Mouse (Mus musculus) neural tube, embryonic 11.5 days (tissue): Measurements from ENCODE around the gene Ldlr. TPM values are rescaled to one million over a fixed set of nuclear protein-coding genes. Genes with fewer than 3 reads are reported as not detected.

Experiments
- ATAC-seq: fragments of 200-750 bp; cut with Nextera tagmentation; 2 replicates; pipeline ENCODE4 v1.8.0; 2017; ENCODE audit warnings: moderate number of reproducible peaks, mild to moderate bottlenecking, moderate TSS enrichment, moderate library complexity; ENCODE audit not compliant: insufficient read depth, low FRiP score, low TSS enrichment
- DNase-seq: peaks from one replicate; pipeline ENCODE4 v3.0.0-alpha.2; 2015; ENCODE audit warnings: low spot score
- H3K27ac ChIP-seq: fragments of 300-500 bp; sonication (generic); 2 replicates; pipeline ENCODE4 v1.5.1; 2014; ENCODE audit warnings: low read depth, mild to moderate bottlenecking, low read length
- H3K27me3 ChIP-seq: fragments of 300-500 bp; sonication (generic); 2 replicates; pipeline ENCODE4 v1.6.1; 2014; ENCODE audit warnings: mild to moderate bottlenecking, low read length, mixed read lengths; ENCODE audit not compliant: control insufficient read depth, insufficient read depth
- H3K36me3 ChIP-seq: fragments of 300-500 bp; sonication (generic); 2 replicates; pipeline ENCODE4 v1.6.1; 2014; ENCODE audit warnings: mild to moderate bottlenecking, low read length, moderate library complexity, mixed read lengths; ENCODE audit not compliant: control insufficient read depth, insufficient read depth
- H3K4me1 ChIP-seq: fragments of 300-500 bp; sonication (generic); 2 replicates; pipeline ENCODE4 v1.6.1; 2014; ENCODE audit warnings: low read length, mixed read lengths; ENCODE audit not compliant: control insufficient read depth, insufficient read depth
- H3K4me2 ChIP-seq: fragments of 300-500 bp; sonication (generic); 2 replicates; pipeline ENCODE4 v1.6.1; 2014; ENCODE audit warnings: low read depth, mild to moderate bottlenecking, moderate library complexity
- H3K4me3 ChIP-seq: fragments of 300-500 bp; sonication (generic); 2 replicates; pipeline ENCODE4 v1.5.1; 2014; ENCODE audit warnings: low read depth, low read length
- H3K9ac ChIP-seq: fragments of 300-500 bp; sonication (generic); 2 replicates; pipeline ENCODE4 v1.6.1; 2014; ENCODE audit warnings: mild to moderate bottlenecking, low read length
- H3K9me3 ChIP-seq: fragments of 300-500 bp; sonication (generic); 2 replicates; pipeline ENCODE4 v1.6.1; 2016; ENCODE audit warnings: low read length; ENCODE audit not compliant: control insufficient read depth
- WGBS: fragments of 180-500 bp; shearing (Covaris S2); extraction: QIAGEN DNeasy Blood & Tissue Kit; methylation state at CpG from one replicate; pipeline ENCODE4 v1.1.7; 2014; 5-methylcytosine and 5-hydroxymethylcytosine counted together
- polyA plus RNA-seq: library from polyadenylated mRNA; unstranded; fragments of >200 nt; fragmentation: Nextera tagmentation; extraction: Ambion mirVana; gene quantifications from 2 replicates; pipeline ENCODE4 v1.2.1, GENCODE M21; 2014

Gene Ldlr
- polyA plus RNA-seq, 1 experiment from 2014 or later = 22.5 TPM

DNA sequence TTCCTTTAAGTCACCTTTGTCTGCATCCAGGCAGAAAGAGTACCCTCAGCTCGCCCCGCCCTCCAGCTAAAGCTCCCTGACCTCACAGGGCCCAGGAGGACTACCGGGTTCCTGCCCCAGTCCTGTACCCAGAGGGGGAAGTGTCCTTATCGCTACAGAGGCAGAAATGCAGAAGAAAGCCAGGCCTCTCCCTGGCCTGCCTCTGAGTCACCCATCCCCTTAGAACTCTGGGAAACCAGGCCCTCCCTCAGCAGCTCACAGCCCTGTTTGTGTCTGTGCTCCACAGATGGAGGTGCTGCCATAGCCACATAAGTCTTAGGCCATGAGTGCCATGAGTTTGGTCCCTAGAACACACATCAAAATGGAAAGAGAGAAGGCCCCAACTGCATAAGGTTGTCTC lies 8.0 kb upstream of the Ldlr start:
- Histone ChIP-seq H3K9ac (no peak overlapping the region), H3K9me3 (no peaks in the 10 kb centered on the region), H3K4me2 (no peak overlapping the region), H3K4me3 (no peak overlapping the region), H3K27ac (no peak overlapping the region), H3K36me3 (no peaks in the 10 kb centered on the region), H3K4me1 (no peaks in the 10 kb centered on the region), H3K27me3 (no peaks in the 10 kb centered on the region)
- ATAC-seq (no peak), DNase-seq (no peak)
- 75% methylated on average over 4 of the region's 4 CpGs for WGBS

DNA sequence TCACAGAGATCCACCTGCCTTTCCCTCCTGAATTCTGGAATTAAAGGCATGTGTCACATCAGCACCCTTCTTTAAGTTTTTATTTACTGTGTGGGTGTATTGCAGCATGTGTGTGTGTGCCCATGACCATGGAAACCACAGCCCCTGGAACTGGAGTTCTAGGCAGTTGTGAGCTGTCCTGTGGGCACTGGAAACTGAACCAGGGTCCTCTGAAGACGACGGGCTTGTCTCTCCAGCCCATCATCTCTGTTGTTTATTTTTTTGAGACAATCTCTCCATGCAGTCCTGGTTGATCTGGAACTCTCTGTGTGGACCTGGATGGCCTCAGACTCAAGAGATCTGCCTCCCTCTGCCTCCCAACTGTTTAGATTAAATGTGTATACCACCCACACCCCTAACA lies 6.3 kb upstream of the Ldlr start:
- H3K4me1 ChIP-seq = no peaks in the 10 kb centered on the region
- no peaks in the 10 kb centered on the region for H3K36me3 ChIP-seq
- H3K4me2 ChIP-seq = no peak overlapping the region
- H3K9me3 ChIP-seq = no peaks in the 10 kb centered on the region
- WGBS = 76% methylated on average over 2 of the region's 2 CpGs
- H3K9ac ChIP-seq = no peak overlapping the region
- no peak for ATAC-seq
- H3K4me3 ChIP-seq = no peak overlapping the region
- no peaks in the 10 kb centered on the region for H3K27me3 ChIP-seq
- no peak for DNase-seq
- H3K27ac ChIP-seq = no peak overlapping the region

DNA sequence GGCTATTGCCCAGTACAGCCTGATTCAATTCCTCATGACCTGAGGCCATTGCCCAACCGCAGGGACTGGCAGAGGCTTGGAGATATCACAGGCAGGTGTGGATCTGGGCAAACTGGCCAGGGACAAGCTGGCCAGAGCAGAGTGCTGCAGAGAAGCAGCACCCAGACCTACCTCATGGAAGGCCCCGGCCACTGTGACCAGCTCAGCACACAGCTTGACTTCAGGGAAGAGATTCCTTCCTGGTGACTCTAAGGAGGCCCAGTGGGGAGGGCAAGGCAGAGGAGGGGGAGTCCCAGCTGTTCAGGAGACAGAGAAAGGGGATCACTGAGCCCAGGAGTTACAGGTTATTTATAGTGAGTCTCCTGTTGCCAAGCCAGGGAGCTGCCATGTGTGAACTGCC lies 2.2 kb upstream of the Ldlr start:
- DNase-seq (no peak), ATAC-seq (no peak)
- Histone ChIP-seq H3K9me3 (no peaks in the 10 kb centered on the region), H3K36me3 (no peaks in the 10 kb centered on the region; the same call in 1 of the 2 replicates), H3K27me3 (no peaks in the 10 kb centered on the region), H3K27ac (no peak overlapping the region), H3K4me3 (no peak overlapping the region), H3K9ac (no peak overlapping the region), H3K4me2 (no peak overlapping the region), H3K4me1 (peaks cover 13% of the 10 kb centered on the region)
- 77% methylated on average over 2 of the region's 2 CpGs for WGBS

DNA sequence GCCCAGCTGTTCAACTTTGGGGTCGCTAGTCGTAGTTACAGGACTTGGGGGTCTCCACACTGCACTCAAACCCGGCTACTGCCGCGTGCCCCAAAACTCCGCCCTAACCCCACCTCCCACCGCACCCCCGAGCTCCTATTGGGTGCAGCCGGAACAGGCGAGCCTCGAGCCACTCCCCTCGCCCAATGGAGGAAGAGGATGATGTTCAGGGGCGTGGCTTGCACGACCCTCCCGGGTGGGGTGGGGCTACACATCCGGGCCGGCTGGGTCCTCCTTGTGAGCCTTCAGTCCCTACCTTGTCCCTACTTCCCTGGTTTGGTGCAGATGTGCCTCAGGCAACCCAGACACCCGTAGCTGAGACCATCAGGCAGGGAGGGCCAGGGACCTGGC lies 859 bp downstream of the Ldlr start:
- Histone ChIP-seq H3K27me3 (no peaks in the 10 kb centered on the region), H3K4me2 (peak overlapping the region; percentile 84), H3K4me3 (peak overlapping the region; percentile 74), H3K36me3 (peaks cover 8% of the 10 kb centered on the region), H3K4me1 (peaks cover 13% of the 10 kb centered on the region), H3K27ac (peak overlapping the region; percentile 94), H3K9me3 (no peaks in the 10 kb centered on the region), H3K9ac (peak overlapping the region; percentile 74)
- DNase-seq (peak; percentile 95), ATAC-seq (peak; percentile 96)
- WGBS = 0% methylated on average over 17 of the region's 18 CpGs

DNA sequence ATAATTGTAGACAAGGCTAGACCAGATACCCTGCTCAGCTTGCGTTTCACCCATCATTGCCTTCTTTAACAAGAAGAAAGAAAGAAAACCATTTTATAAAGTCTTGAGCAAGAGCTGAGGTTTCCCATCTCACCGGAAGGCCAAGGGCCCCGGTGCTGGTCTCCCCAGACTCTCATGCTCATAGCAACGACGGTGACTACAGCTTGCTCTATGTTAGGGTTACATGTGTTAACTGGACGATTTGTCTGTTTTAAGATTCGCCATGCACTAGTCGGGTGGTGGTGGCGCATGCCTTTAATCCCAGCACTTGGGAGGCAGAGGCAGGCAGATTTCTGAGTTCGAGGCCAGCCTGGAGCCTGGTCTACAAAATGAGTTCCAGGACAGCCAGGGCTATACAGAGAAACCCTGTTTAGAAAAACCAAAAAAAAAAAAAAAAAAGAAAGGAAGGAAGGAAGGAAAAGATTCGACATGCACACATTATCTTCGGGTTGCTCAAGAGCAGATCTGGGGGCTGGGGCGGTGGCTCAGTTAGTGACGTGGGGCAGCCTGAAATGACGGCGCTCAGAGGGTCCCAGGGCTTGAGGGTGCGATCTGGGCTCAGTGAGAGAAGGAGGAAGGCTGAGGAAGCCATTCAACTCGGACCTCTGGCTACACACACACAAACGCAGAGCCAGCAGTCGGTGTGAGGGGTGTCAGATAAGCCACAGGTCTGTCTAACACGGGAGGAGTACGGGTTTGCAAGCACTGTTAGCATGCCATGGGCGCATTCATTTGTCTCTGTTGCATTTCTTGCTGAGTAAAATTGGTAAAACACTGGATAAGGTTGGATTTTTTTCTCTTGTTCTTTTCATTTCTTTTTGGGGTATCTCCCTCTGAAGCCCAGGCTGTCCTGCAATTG lies 2.2 kb downstream of the Ldlr start:
- Histone ChIP-seq H3K27ac (no peak overlapping the region; the same call in 1 of the 2 replicates), H3K9me3 (no peaks in the 10 kb centered on the region), H3K27me3 (no peaks in the 10 kb centered on the region), H3K36me3 (peaks cover 11% of the 10 kb centered on the region), H3K4me1 (peaks cover 13% of the 10 kb centered on the region), H3K9ac (peak overlapping the region; percentile 22), H3K4me2 (peak overlapping the region; percentile 84), H3K4me3 (peak overlapping the region; percentile 74)
- no peak for ATAC-seq
- WGBS = 89% methylated on average over 23 of the region's 23 CpGs
- DNase-seq = no peak

DNA sequence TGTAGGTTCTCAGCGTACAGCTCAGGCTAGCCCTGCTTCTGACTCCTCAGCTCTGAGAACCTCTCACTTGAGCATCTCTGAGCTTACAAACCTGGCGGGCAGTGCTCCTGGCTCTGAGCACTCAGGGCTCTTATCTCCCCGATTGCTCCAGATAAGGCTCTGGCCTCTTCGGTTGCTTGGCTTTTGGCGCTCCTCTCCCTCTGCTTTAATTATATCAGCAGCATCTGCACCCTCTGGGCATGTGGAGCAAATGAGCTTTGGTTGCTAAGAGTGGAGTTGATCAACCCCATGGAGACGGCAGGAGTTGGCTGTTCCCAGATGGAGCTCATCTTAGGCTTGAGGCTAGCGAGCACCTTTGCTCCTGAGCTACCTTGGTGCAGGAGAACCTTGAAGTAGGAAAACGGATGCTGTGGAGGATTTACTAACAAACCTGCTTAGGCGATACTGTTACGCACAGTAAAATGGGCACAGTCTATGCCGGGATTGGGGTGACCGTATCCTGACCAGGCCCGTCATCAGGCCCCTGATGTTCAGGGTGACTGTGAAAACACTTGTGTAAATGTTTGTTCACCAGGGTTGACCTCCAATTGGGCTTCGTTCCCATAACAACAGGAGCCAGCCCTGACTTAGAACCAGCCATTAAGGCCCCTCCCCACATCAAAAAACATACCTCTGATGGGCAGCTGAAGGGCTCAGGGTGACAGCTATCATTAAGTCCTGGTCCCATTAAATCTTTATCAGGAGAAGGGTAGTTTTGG lies 3.1 kb downstream of the Ldlr start:
- no peak overlapping the region for H3K4me3 ChIP-seq

DNA sequence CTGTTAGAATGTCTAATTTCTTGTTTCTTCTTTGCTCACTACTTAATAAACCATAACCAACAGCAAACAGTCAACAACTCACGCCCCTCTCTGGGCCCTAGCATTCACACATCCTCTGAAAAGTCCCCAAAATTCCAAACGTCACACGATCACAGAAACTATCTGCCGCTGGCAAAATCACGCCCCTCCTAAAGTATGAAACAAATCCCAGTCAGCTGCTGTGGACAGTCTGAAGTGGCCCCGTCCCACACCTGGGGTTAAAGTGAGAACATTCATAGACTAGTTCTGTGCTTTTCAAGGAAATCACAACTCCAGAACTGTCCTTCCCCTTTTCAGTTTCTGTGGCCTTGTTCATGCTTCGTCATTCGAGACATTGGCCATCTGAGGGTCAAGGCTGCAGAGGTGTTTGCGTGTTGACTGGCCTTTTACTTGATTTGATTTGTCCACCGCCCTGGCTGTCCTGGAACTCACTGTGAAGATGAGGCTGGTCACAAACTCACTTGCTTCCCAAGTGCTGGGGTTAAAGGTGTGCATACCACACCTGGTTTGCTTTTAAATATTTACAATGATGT lies 5.1 kb downstream of the Ldlr start:
- H3K9me3 ChIP-seq = no peaks in the 10 kb centered on the region
- no peak overlapping the region for H3K4me2 ChIP-seq
- ATAC-seq = no peak
- H3K27ac ChIP-seq = no peak overlapping the region
- H3K27me3 ChIP-seq = no peaks in the 10 kb centered on the region
- no peak overlapping the region for H3K9ac ChIP-seq
- no peak overlapping the region for H3K4me3 ChIP-seq
- H3K4me1 ChIP-seq = peaks cover 13% of the 10 kb centered on the region
- DNase-seq = no peak
- WGBS = 92% methylated on average over 10 of the region's 10 CpGs
- H3K36me3 ChIP-seq = peaks cover 23% of the 10 kb centered on the region

More for the DNA sequence above, 3.1 kb downstream of the Ldlr start:
- no peak overlapping the region for H3K9ac ChIP-seq
- H3K27ac ChIP-seq = no peak overlapping the region
- peaks cover 11% of the 10 kb centered on the region for H3K36me3 ChIP-seq
- no peaks in the 10 kb centered on the region for H3K27me3 ChIP-seq
- 79% methylated on average over 14 of the region's 14 CpGs for WGBS
- ATAC-seq (no peak), DNase-seq (no peak)
- H3K9me3 ChIP-seq = no peaks in the 10 kb centered on the region
- peaks cover 13% of the 10 kb centered on the region for H3K4me1 ChIP-seq
- H3K4me2 ChIP-seq = peak overlapping the region; percentile 31; the same call in 1 of the 2 replicates

DNA sequence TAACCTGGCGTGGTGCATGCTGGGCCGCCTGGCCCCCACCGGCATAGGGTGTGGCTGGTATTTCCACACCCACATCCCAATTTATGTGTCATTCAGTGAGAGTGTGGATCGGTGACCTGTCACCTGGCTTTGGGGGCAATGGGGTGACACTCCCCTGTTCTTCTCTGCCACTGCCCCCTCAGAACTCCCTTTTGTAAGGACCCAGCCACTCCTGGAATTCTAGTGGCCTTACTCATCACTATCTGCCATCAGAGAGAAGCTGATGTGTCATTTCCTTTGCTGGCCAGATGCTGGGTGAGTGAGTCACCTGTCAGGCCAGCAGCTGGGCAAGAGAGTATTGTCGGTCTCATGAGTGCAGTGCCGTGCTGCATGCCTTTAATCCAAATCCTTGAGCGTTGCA lies 6.0 kb downstream of the Ldlr start:
- Histone ChIP-seq H3K9ac (no peak overlapping the region), H3K27ac (no peak overlapping the region), H3K4me1 (peaks cover 13% of the 10 kb centered on the region)

More for the DNA sequence above, 6.0 kb downstream of the Ldlr start:
- Histone ChIP-seq H3K4me2 (no peak overlapping the region), H3K27me3 (no peaks in the 10 kb centered on the region), H3K9me3 (no peaks in the 10 kb centered on the region), H3K4me3 (no peak overlapping the region), H3K36me3 (peaks cover 31% of the 10 kb centered on the region)
- ATAC-seq (no peak), DNase-seq (no peak)
- WGBS = 85% methylated on average over 7 of the region's 7 CpGs
